Mouse (Mus musculus): ENCODE measurements around the gene Mpv17l2. TPM values are rescaled to one million over a fixed set of nuclear protein-coding genes. Genes with fewer than 3 reads are reported as not detected.
A peak's percentile ranks its signal among the peaks of the same experiment; 100 is the strongest.

Mpv17l2 gene
- polyA plus RNA-seq, 1 experiment = 99.7 TPM

GRCm38 (mm10) chr8:70729808-70730475, 30.8 kb downstream of the Mpv17l2 start:
- TF ChIP-seq FLI1 (IDR thresholded peaks at IDR 0.05; ENCODE audit: low read length) (no peak), GATA1 (IDR thresholded peaks at IDR 0.05; ENCODE audit: borderline replicate concordance, low read length) (no peak)
- H3K36me3 ChIP-seq (replicated peaks; ENCODE audit: low read length) = no peaks in the 10 kb centered on the region
- peaks cover 71% of the 10 kb centered on the region for H3K27me3 ChIP-seq (replicated peaks)
- peak overlapping the region; percentile 88 for H3K4me3 ChIP-seq (replicated peaks)
- H3K9me3 ChIP-seq = no peaks in the 10 kb centered on the region
- H3K4me1 ChIP-seq = peaks cover 21% of the 10 kb centered on the region

DNA sequence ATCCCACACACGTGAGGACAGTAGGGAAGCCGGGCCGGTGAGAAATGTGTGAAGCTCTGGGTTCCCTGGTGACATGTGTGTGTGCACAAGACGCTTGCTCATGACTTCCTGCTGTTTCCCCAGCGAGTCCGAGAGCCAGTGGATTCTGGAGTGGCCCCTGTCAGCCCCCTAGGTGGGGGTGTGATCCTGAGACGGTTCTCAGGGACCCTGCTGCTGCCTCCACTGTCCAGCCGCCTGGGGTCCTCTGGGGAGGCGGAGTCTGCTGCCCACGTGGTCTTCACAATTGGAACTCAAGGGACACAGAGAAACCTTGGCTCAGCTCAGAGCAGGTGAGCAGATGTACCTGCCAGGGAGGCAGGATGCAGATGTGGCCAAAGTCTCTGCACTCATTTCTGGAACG, 34.0 kb downstream of the Mpv17l2 start:
- no peaks in the 10 kb centered on the region for H3K36me3 ChIP-seq (replicated peaks; ENCODE audit: low read length)

GRCm38 (mm10) chr8:70725792-70726447, 34.8 kb downstream of the Mpv17l2 start:
- no peaks in the 10 kb centered on the region for H3K36me3 ChIP-seq (replicated peaks; ENCODE audit: low read length)
- TF ChIP-seq FLI1 (IDR thresholded peaks at IDR 0.05; ENCODE audit: low read length) (no peak), GATA1 (IDR thresholded peaks at IDR 0.05; ENCODE audit: borderline replicate concordance, low read length) (no peak)
- H3K9me3 ChIP-seq = no peaks in the 10 kb centered on the region
- H3K4me1 ChIP-seq = peaks cover 21% of the 10 kb centered on the region
- peaks cover 54% of the 10 kb centered on the region for H3K27me3 ChIP-seq (replicated peaks)
- H3K4me3 ChIP-seq (replicated peaks) = no peak overlapping the region

More for the DNA sequence above, 34.0 kb downstream of the Mpv17l2 start:
- Histone ChIP-seq H3K4me3 (replicated peaks) (no peak overlapping the region), H3K4me1 (peaks cover 21% of the 10 kb centered on the region), H3K9me3 (no peaks in the 10 kb centered on the region), H3K27me3 (replicated peaks) (peaks cover 62% of the 10 kb centered on the region)
- no peak for TF ChIP-seq FLI1 (IDR thresholded peaks at IDR 0.05; ENCODE audit: low read length)

GRCm38 (mm10) chr8:70724216-70724615, 36.5 kb downstream of the Mpv17l2 start:
- Histone ChIP-seq H3K4me3 (replicated peaks) (no peak overlapping the region), H3K4me1 (peaks cover 19% of the 10 kb centered on the region), H3K36me3 (replicated peaks; ENCODE audit: low read length) (no peaks in the 10 kb centered on the region), H3K27me3 (replicated peaks) (peaks cover 39% of the 10 kb centered on the region), H3K9me3 (no peaks in the 10 kb centered on the region)
- TF ChIP-seq FLI1 (IDR thresholded peaks at IDR 0.05; ENCODE audit: low read length) (no peak), GATA1 (IDR thresholded peaks at IDR 0.05; ENCODE audit: borderline replicate concordance, low read length) (no peak)

DNA sequence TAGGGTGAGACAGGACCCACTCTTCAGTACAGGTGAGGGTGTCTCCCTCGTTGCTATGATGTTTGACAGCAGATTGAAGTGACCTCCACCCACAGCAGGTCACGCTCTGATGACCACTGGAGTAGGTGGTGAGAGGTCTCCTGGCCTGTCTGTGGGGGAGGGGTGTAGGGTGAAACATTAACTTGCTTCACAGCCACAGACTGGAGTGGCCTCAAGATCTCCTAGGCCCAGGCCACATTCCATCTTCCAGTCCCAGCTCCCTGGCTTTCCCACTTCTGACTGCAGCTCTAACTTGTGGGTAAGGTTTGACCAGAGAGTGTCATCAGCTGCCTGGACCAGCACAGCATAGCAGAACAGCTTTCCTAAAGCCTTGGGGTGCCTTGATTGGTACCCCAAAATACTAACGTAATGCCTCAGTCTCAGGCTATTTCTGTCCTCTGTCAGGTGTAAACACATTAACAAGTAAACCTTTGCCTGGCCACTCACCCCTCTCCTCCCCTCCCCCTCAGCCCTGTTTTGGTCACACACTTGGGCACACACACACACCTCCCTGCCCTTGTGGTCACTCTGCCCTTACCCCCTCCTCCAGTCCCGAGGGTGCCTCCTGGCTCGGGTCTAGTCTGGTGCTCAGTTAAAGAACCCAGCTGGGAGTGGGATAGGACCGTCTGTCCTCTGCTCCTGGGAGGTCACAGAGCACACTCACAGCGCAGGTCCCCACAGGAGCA, 37.1 kb downstream of the Mpv17l2 start, which contains the start of gene Pde4c:
Pde4c (plus strand) TSS at position 235 of the 725 bp plus-strand sequence.
- no peak for TF ChIP-seq GATA1 (IDR thresholded peaks at IDR 0.05; ENCODE audit: borderline replicate concordance, low read length)
- no peak for TF ChIP-seq FLI1 (IDR thresholded peaks at IDR 0.05; ENCODE audit: low read length)
- peaks cover 34% of the 10 kb centered on the region for H3K27me3 ChIP-seq (replicated peaks)
- peaks cover 20% of the 10 kb centered on the region for H3K4me1 ChIP-seq
- no peaks in the 10 kb centered on the region for H3K9me3 ChIP-seq
- H3K36me3 ChIP-seq (replicated peaks; ENCODE audit: low read length) = no peaks in the 10 kb centered on the region
- no peak within 1 kb of the TSS for H3K4me3 ChIP-seq (replicated peaks)

GRCm38 (mm10) chr8:70721601-70722000, 39.1 kb downstream of the Mpv17l2 start:
- peaks cover 25% of the 10 kb centered on the region for H3K4me1 ChIP-seq
- peaks cover 24% of the 10 kb centered on the region for H3K27me3 ChIP-seq (replicated peaks)
- H3K9me3 ChIP-seq = no peaks in the 10 kb centered on the region
- TF ChIP-seq FLI1 (IDR thresholded peaks at IDR 0.05; ENCODE audit: low read length) = no peak
- TF ChIP-seq GATA1 (IDR thresholded peaks at IDR 0.05; ENCODE audit: borderline replicate concordance, low read length) = no peak
- no peaks in the 10 kb centered on the region for H3K36me3 ChIP-seq (replicated peaks; ENCODE audit: low read length)
- no peak overlapping the region for H3K4me3 ChIP-seq (replicated peaks)

- Histone ChIP-seq H3K9me3 (no peaks in the 10 kb centered on the region), H3K4me1 (peaks cover 24% of the 10 kb centered on the region), H3K27me3 (replicated peaks) (peaks cover 26% of the 10 kb centered on the region), H3K4me3 (replicated peaks) (no peak overlapping the region), H3K36me3 (replicated peaks; ENCODE audit: low read length) (no peaks in the 10 kb centered on the region)
- TF ChIP-seq GATA1 (IDR thresholded peaks at IDR 0.05; ENCODE audit: borderline replicate concordance, low read length) = no peak
- TF ChIP-seq FLI1 (IDR thresholded peaks at IDR 0.05; ENCODE audit: low read length) = no peak
These were observed 40.0 kb downstream of the Mpv17l2 start for GRCm38 (mm10) chr8:70720739-70721138.

GRCm38 (mm10) chr8:70719796-70720270, 40.9 kb downstream of the Mpv17l2 start:
- Histone ChIP-seq H3K4me1 (peaks cover 29% of the 10 kb centered on the region), H3K9me3 (no peaks in the 10 kb centered on the region), H3K4me3 (replicated peaks) (no peak overlapping the region), H3K27me3 (replicated peaks) (peaks cover 32% of the 10 kb centered on the region), H3K36me3 (replicated peaks; ENCODE audit: low read length) (no peaks in the 10 kb centered on the region)
- TF ChIP-seq GATA1 (IDR thresholded peaks at IDR 0.05; ENCODE audit: borderline replicate concordance, low read length) (no peak), FLI1 (IDR thresholded peaks at IDR 0.05; ENCODE audit: low read length) (no peak)

DNA sequence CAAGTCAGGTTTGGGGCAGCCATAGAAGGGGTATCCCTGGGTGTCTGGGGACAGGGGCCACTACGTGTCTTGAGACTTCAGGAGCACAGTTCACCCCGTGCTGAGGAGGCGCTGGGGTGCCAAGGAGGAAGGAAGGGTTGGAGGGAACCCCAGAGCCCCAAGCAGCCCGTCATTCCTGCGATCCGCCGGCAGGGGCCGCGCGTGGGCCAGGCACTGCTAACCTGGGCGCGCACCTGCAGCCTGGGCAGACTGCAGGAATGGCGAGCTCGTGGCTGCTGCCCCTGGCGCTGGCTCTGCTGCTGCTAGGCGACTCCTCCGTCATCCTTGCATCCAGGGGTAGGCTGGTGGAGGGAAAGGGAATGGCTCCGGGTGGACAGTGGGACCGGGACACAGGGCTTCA, 42.4 kb downstream of the Mpv17l2 start, which contains the start of gene Gm3336:
Gm3336 (plus strand) TSS at position 247 of the 400 bp plus-strand sequence.
- Histone ChIP-seq H3K4me1 (peaks cover 34% of the 10 kb centered on the region), H3K36me3 (replicated peaks; ENCODE audit: low read length) (no peaks in the 10 kb centered on the region), H3K9me3 (no peaks in the 10 kb centered on the region), H3K4me3 (replicated peaks) (peak within 1 kb of the TSS; percentile 89), H3K27me3 (replicated peaks) (peaks cover 39% of the 10 kb centered on the region)
- TF ChIP-seq FLI1 (IDR thresholded peaks at IDR 0.05; ENCODE audit: low read length) = no peak
- TF ChIP-seq GATA1 (IDR thresholded peaks at IDR 0.05; ENCODE audit: borderline replicate concordance, low read length) = no peak

Measured in megakaryocyte, embryonic 14.5 days (primary cell).